Mouse (Mus musculus): ENCODE results near the gene Snx9. TPM values are rescaled to one million over a fixed set of nuclear protein-coding genes. Genes with fewer than 3 reads are reported as not detected.

The Snx9 gene
- polyA plus RNA-seq, 1 experiment: 0.32 TPM

GRCm38 (mm10) chr17:5893574-5894148 is 52.5 kb downstream of the Snx9 start:
- Histone ChIP-seq H3K9me3 (ENCODE audit: control insufficient read depth, low read length) (no peaks in the 10 kb centered on the region), H3K4me3 (replicated peaks) (no peak overlapping the region), H3K36me3 (ENCODE audit: control insufficient read depth) (peaks cover 11% of the 10 kb centered on the region), H3K4me1 (ENCODE audit: control insufficient read depth) (peaks cover 42% of the 10 kb centered on the region), H3K27me3 (ENCODE audit: control insufficient read depth) (no peaks in the 10 kb centered on the region)
- TF ChIP-seq TAL1 (IDR thresholded peaks at IDR 0.05; ENCODE audit: low read length): no peak
- TF ChIP-seq GATA1 (IDR thresholded peaks at IDR 0.05; ENCODE audit: low read length): no peak

- TF ChIP-seq TAL1 (IDR thresholded peaks at IDR 0.05; ENCODE audit: low read length) (no peak), GATA1 (IDR thresholded peaks at IDR 0.05; ENCODE audit: low read length) (no peak)
- Histone ChIP-seq H3K4me3 (replicated peaks) (no peak overlapping the region), H3K36me3 (ENCODE audit: control insufficient read depth) (peaks cover 22% of the 10 kb centered on the region), H3K4me1 (ENCODE audit: control insufficient read depth) (peaks cover 30% of the 10 kb centered on the region), H3K27me3 (ENCODE audit: control insufficient read depth) (no peaks in the 10 kb centered on the region), H3K9me3 (ENCODE audit: control insufficient read depth, low read length) (no peaks in the 10 kb centered on the region)
Observed at GRCm38 (mm10) chr17:5896066-5896465, 54.9 kb downstream of the Snx9 start.

DNA sequence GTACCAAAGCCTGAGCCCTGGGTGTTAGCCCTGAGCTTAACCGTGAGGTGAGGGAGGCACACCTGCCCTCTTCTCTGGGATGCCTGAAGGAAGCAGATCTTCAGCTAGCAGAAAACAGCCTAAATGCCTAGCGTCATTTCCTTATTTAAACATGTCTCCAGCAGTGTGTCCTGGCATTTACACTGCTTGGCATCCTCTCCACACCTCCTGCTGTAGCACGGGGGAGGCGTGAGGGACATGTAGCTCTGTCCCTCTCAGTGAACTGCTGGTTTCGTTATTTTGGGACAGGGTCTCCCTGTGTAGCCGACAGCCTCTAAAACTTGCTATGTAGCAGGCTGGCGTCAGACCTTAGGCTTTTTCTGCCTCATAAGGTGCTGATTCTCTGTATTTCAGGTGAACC is 55.5 kb downstream of the Snx9 start:
- peaks cover 24% of the 10 kb centered on the region for H3K36me3 ChIP-seq (ENCODE audit: control insufficient read depth)
- TF ChIP-seq TAL1 (IDR thresholded peaks at IDR 0.05; ENCODE audit: low read length) (no peak), GATA1 (IDR thresholded peaks at IDR 0.05; ENCODE audit: low read length) (no peak)
- no peaks in the 10 kb centered on the region for H3K27me3 ChIP-seq (ENCODE audit: control insufficient read depth)
- H3K4me1 ChIP-seq (ENCODE audit: control insufficient read depth): peaks cover 26% of the 10 kb centered on the region
- H3K4me3 ChIP-seq (replicated peaks): no peak overlapping the region
- H3K9me3 ChIP-seq (ENCODE audit: control insufficient read depth, low read length): no peaks in the 10 kb centered on the region

GRCm38 (mm10) chr17:5897326-5898200 is 56.4 kb downstream of the Snx9 start:
- H3K4me1 ChIP-seq (ENCODE audit: control insufficient read depth): peaks cover 17% of the 10 kb centered on the region
- no peak for TF ChIP-seq GATA1 (IDR thresholded peaks at IDR 0.05; ENCODE audit: low read length)
- TF ChIP-seq TAL1 (IDR thresholded peaks at IDR 0.05; ENCODE audit: low read length): no peak
- peaks cover 28% of the 10 kb centered on the region for H3K36me3 ChIP-seq (ENCODE audit: control insufficient read depth)
- no peaks in the 10 kb centered on the region for H3K9me3 ChIP-seq (ENCODE audit: control insufficient read depth, low read length)
- H3K4me3 ChIP-seq (replicated peaks): no peak overlapping the region
- H3K27me3 ChIP-seq (ENCODE audit: control insufficient read depth): no peaks in the 10 kb centered on the region

- Histone ChIP-seq H3K9me3 (ENCODE audit: control insufficient read depth, low read length) (no peaks in the 10 kb centered on the region), H3K4me1 (ENCODE audit: control insufficient read depth) (peaks cover under 1% of the 10 kb centered on the region), H3K36me3 (ENCODE audit: control insufficient read depth) (peaks cover 28% of the 10 kb centered on the region), H3K27me3 (ENCODE audit: control insufficient read depth) (no peaks in the 10 kb centered on the region), H3K4me3 (replicated peaks) (no peak overlapping the region)
- TF ChIP-seq GATA1 (IDR thresholded peaks at IDR 0.05; ENCODE audit: low read length) (no peak), TAL1 (IDR thresholded peaks at IDR 0.05; ENCODE audit: low read length) (no peak)
Observed at GRCm38 (mm10) chr17:5899251-5899650, 58.1 kb downstream of the Snx9 start.

DNA sequence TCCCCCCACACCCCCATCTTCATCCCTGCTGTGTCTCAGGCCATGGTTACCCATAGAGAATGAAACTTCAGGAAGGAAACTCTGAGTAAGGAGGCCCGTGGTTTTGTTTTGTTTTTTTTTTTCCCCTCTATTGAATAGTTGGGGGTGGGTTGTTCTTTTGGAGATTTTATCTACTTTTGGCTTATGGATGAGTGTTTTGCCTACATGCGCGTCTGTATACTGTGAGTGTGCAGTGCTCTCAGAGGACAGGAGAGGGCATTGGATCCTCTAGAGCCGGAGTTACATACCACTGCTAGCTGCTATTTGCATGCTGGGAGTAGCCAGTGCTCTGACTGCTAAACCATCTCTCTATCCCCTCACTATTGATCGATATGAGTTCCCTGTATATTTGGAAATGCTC is 60.3 kb downstream of the Snx9 start:
- H3K4me1 ChIP-seq (ENCODE audit: control insufficient read depth): no peaks in the 10 kb centered on the region; the same call in 1 of the 2 replicates
- H3K36me3 ChIP-seq (ENCODE audit: control insufficient read depth): peaks cover 33% of the 10 kb centered on the region
- no peaks in the 10 kb centered on the region for H3K9me3 ChIP-seq (ENCODE audit: control insufficient read depth, low read length)
- TF ChIP-seq TAL1 (IDR thresholded peaks at IDR 0.05; ENCODE audit: low read length) (no peak), GATA1 (IDR thresholded peaks at IDR 0.05; ENCODE audit: low read length) (no peak)
- no peak overlapping the region for H3K4me3 ChIP-seq (replicated peaks)
- no peaks in the 10 kb centered on the region for H3K27me3 ChIP-seq (ENCODE audit: control insufficient read depth)

DNA sequence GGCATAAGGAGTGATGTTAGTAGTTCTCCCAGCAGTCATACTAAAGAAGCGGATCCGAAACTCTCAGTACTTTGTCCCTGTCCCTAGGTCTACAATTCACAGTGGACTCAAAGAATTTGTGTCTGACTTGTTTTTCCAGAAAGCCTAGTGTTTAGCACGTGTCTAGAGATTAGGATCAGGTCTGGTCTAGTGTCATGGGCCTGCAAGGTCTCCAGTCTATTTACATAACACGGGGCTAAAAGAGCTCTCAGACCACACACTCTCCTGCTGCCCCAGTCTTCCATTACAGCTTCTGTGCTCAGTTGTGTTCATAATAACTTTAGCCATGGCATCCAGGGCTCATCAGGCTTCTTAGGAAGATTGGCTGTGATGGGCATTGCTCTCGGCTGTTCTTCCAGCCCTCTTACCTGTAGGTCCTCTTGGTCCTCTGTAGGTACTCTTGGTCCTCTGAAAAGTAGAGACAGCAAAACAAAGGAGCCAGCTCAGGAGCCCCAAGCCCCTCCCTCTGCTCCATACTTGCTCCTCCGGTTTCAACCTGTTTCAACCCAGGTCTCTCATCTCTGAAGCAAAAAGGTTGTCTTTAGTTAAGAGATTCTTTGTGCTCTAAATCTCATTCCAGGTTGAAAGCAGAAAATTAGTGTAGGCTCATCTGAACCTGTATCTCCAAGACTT is 62.6 kb downstream of the Snx9 start:
- no peaks in the 10 kb centered on the region; the same call in 1 of the 2 replicates for H3K4me1 ChIP-seq (ENCODE audit: control insufficient read depth)
- H3K4me3 ChIP-seq (replicated peaks): no peak overlapping the region
- H3K36me3 ChIP-seq (ENCODE audit: control insufficient read depth): peaks cover 32% of the 10 kb centered on the region
- TF ChIP-seq TAL1 (IDR thresholded peaks at IDR 0.05; ENCODE audit: low read length) (no peak), GATA1 (IDR thresholded peaks at IDR 0.05; ENCODE audit: low read length) (no peak)
- H3K27me3 ChIP-seq (ENCODE audit: control insufficient read depth): no peaks in the 10 kb centered on the region
- H3K9me3 ChIP-seq (ENCODE audit: control insufficient read depth, low read length): no peaks in the 10 kb centered on the region

GRCm38 (mm10) chr17:5909681-5910080 is 68.6 kb downstream of the Snx9 start:
- Histone ChIP-seq H3K27me3 (ENCODE audit: control insufficient read depth) (no peaks in the 10 kb centered on the region), H3K4me1 (ENCODE audit: control insufficient read depth) (no peaks in the 10 kb centered on the region; the same call in 1 of the 2 replicates), H3K9me3 (ENCODE audit: control insufficient read depth, low read length) (no peaks in the 10 kb centered on the region), H3K36me3 (ENCODE audit: control insufficient read depth) (peaks cover 16% of the 10 kb centered on the region), H3K4me3 (replicated peaks) (no peak overlapping the region)
- TF ChIP-seq GATA1 (IDR thresholded peaks at IDR 0.05; ENCODE audit: low read length): no peak
- TF ChIP-seq TAL1 (IDR thresholded peaks at IDR 0.05; ENCODE audit: low read length): no peak

GRCm38 (mm10) chr17:5911591-5911990 is 70.5 kb downstream of the Snx9 start:
- TF ChIP-seq TAL1 (IDR thresholded peaks at IDR 0.05; ENCODE audit: low read length) (no peak), GATA1 (IDR thresholded peaks at IDR 0.05; ENCODE audit: low read length) (no peak)
- H3K36me3 ChIP-seq (ENCODE audit: control insufficient read depth): peaks cover 11% of the 10 kb centered on the region
- H3K27me3 ChIP-seq (ENCODE audit: control insufficient read depth): no peaks in the 10 kb centered on the region
- no peaks in the 10 kb centered on the region; the same call in 1 of the 2 replicates for H3K4me1 ChIP-seq (ENCODE audit: control insufficient read depth)
- H3K9me3 ChIP-seq (ENCODE audit: control insufficient read depth, low read length): no peaks in the 10 kb centered on the region
- H3K4me3 ChIP-seq (replicated peaks): no peak overlapping the region

Measured in erythroblast, embryonic 14.5 days (primary cell).